Mouse (Mus musculus) lung, postnatal 0 days (tissue): ENCODE data around the gene Mup5.
"Not testable (repeated sequence)": the region's sequence is repeated elsewhere in the genome, so short reads cannot be mapped to it uniquely, and the experiment has no call there.

Source experiments
- CTCF ChIP-seq: IDR thresholded peaks from 2 replicates; pipeline ENCODE4 v1.5.1; 2016; ENCODE audit warnings: antibody characterized with exemption, mild to moderate bottlenecking
- EP300 ChIP-seq: IDR thresholded peaks from 2 replicates; pipeline ENCODE4 v1.6.1; 2016; ENCODE audit warnings: antibody characterized with exemption, mild to moderate bottlenecking, control low read depth

DNA sequence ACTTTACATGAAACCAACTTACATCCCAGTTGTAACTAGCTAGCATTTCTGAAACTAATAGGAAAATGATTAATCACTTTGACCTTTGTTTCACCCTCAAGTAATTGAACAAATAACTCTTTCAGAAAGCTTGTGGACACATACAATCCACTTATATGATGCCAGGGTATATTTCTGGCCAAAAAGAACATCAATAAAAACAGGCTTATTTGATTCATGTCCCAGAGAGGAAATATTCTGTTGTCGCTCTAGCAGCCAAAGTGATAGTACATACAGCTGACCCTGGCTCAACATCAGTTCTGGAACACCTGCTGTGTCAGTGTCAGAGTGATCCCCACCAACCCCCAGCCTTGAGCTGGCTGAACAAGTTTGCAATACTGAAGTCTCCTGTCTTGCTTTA, 50.8 kb downstream of the Mup5 start:
- TF ChIP-seq EP300, CTCF: not testable (repeated sequence)
